Mouse (Mus musculus) layer of hippocampus, postnatal 10 days (tissue): ENCODE measurements around the gene Crip2. TPM values are rescaled to one million over a fixed set of nuclear protein-coding genes. Genes with fewer than 3 reads are reported as not detected.

Experiments used
- DNase-seq, 2 experiments: peaks; one replicate each; pipeline ENCODE4 v3.0.0; 2021; ENCODE audit warnings: low spot score in 2 of 2
- total RNA-seq, 2 experiments: library from RNA; stranded (reverse); gene quantifications; 2 replicates each; pipeline ENCODE4 v1.2.3; 2021

Crip2 gene
- total RNA-seq, 2 experiments from 2014 or later: 179 to 183 TPM

DNA sequence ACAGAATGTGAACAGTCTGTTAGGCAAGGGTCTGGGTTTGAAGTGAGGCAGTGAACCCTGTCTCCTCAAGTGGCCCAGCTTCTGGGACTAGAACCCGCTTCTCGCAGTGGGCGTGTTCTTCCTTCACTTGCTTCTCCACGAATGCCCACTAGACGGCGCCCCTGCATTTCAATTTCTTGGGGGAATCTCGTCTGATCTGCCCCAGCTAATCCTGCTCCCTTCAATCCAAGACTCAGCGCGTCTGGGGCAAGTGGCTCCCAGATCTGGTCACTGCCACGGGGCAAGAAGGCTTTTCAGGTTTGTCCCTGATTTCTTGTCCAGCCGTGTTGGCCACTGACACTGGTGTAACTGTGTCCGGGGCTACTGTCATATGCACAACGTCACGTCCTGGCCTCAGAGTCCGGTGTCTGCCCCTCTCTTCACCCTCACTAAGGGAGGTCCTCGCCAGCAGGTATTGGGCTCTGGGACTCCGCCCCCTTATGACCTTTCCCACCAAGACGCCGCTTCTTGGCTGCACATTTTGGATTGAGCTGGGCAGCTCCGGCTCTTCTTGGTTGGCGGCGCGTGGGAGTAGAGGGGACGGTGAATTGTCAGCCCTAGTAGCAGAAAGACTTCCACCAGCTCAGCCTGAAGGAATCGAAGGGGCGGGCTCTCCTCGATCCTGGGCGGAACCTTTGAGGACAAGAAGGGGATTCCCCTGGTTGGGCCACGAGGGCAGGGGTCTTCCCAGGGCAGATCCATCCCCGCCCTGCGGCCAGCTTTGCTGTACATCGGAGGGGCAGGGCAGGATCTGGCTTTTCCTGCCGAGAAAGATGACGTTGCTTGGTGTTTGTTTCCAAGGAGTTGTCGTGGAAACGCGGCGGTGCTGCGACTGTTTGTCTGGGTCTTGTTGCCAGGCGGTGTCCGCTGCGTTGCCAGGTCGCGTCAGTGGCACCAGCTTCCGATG lies 6.3 kb downstream of the Crip2 start, which contains the start of gene Crip1:
TSS of gene Crip1 (plus strand) at position 205 of the 946 bp plus-strand sequence.
- DNase-seq: peak; percentile 94 to 96

DNA sequence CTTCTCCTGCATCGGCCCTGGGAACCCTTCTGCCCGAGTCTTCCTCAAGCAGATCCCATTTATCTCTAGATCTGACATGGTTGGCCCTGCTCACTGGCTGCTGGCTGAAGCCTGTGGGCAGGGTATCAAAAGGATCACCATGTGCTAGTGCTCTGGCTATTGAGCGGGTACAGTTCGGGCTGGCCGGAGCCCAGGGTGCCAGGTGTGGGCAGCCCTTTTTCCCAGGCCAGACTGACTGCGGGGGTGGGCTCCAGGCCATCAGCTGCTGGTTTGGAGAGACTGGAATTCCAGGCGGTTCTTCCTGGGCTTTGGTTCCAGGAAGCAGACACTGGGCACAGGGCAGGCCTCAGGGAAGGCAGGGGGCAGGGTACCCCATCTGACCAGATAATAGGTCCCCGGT lies 7.4 kb downstream of the Crip2 start:
- DNase-seq: peak in 1 of 2 experiments; percentile 54

DNA sequence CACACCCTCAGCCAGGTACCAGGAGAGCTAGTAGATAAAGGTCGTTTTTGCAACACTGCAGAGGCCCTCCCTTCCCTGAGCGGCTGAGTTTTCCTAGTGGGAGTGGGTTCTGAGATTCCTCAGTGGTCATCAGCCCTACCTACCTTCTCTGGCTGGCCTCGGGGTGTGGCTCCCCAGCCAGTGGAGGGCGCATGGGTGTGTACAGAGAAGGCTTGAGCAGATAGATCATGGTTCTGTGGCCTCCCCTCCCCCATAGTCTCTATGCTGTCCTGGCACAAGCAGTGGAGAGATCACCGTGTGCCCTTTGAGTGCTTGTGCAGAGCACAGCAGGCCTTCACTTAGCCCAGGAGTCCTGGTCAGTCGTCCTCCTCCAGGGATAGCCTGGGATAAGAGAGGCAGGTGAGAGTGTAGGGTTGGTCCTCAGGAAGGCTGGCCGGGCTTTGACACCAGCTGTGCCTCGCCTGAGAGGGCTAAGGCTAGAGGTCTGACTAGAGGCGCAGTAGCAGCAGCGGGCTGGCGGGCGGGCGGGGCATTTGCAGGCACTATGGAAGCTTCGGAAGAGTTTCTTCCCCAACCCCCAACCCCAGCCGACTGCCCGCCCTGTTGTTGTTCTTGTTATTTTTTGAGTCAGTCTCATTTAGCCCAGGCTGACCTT lies 8.5 kb downstream of the Crip2 start:
- no peak for DNase-seq

DNA sequence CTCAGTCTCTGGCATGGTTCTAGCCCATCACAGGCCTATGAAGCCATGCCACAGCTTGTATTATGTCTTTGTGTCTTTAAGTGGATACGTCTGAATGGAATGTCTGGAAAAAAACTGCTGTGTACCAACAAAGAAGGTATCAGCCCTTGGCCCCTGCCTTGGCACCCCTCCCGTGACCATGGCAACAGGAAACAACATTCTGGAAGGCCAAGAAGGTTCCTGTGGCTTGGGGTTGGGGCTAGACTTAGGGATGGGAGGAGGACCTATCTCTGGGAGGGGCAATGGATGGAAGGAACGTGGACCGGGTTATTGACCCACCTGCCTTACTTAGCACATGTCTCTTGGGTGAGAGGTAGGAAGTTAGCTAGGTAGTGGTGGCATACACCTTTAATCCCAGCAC lies 9.3 kb downstream of the Crip2 start:
- no peak for DNase-seq

DNA sequence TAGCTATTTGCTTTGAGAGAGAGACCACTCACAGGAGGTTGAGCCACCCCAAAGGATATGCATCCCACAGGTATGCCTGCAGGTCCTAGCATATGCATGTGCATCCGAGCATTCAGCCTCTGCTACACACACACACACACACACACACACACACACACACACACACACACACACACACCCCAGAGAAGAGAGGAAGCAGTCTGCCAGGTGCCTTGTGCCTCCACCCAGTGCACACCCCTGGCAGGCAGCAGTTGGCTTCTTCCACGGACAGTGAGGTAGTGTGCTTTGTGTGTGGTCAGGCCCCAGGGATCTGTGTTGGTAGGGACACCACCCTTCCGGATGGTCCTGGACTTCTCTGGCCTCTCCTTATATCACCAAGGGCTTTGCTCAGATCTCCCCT lies 9.9 kb downstream of the Crip2 start:
- no peak for DNase-seq

DNA sequence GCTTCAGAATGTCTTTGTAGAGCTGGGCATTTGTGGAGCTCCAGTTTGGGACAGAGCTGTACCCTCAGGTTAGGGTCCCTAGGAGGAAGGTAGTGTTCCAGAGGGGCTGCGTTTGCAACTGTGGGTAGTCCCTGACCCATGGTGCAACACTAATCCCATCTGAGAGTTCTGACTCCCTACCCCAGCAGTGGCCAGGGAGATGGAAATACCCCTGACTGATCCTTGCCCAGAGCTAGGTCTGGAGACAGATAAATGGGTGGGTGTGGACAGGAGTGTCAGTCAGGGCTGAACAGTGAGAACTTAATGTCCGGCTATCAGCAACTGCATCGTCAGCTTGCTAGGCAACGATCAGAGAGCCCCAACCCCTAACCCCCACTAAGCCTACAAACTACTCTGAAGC lies 10.6 kb downstream of the Crip2 start:
- DNase-seq: no peak

DNA sequence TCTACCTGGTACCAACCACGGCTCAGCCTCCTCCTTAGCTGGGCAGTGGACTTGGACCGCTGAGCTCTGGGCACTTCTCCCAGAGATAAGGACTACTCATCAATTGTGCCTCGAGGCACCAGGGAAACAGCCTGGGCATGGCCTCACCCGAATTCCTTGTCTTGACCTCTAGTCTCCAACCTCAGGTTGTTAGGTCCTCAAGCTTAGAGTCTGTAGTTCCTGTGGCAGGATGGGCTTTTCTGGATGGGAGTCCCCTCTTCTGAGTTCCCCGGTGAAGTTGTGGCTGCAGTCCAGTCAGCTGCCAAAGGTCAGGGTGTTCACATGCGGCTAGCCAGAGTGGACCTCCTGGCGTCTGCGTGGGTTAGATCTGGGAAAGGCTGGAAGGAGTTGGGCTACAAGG lies 11.0 kb downstream of the Crip2 start:
- no peak for DNase-seq

DNA sequence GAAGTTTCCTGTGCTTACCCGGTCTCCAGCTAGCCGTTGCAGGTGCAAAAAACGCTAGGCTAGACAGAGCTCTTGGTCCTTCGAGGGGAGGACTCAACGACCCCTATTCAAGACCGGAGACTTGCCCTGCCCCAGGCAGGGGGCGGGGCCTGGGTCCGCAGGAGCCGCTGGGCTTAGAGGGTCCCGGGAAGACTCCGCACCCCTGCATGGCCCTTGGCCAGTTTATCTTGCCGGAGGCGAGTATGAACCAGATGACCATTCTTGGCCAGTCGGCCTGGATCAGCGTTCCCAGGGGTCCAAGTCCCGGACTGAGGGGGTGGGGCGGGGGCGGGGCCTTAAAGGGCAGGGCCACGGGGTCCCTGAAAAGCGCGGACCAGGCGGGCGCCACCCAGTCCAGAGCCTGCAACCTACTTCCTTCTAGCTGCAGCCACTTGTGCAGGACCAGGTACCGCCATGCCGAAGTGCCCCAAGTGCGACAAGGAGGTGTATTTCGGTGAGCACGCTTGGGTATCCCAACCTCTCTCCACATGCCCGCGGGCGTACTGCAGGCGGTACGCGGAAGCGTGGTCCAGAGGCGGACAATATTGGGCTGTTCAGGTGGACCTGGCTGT lies 11.7 kb downstream of the Crip2 start:
- no peak for DNase-seq

DNA sequence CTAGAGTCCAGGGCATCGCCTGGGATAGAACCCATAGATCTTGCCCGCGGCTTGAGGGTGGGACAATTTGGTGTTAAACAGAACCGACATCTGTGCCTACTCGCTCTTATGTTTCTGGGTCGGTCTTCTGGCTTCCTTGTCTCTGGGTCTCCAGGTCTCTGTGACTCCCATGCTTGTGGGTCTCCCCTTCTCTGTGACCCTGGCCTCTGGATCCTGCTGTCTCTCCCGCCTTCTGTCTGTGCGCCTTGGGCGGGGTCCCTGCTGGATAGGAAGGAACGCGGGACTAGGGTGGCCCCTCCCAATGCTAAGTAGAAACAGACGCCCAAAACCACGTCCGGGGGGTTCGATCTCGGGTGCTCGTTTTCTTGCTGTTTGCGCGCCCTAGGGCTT lies 12.2 kb downstream of the Crip2 start:
- no peak for DNase-seq

DNA sequence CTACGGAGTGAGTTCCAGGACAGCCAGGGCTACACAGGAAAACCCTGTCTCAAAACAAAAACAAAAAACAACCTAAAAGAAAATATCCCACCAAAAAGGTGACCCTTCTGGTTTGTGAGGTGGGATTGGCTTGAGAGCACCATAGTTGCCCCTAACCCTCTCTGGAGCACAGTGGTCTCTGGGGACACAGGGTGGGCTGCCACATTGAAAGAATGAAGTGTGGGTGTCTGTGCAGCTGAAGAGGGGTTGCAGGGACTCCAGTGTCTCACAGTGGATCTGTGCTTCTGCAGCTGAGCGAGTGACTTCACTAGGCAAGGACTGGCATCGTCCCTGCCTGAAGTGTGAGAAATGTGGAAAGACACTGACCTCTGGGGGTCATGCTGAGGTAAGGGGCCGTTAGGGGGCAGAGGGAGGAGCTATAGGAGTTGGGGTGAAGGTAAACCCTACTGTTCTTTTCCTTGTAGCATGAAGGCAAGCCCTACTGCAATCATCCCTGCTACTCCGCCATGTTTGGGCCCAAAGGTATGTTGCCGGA lies 13.0 kb downstream of the Crip2 start:
- DNase-seq: no peak

DNA sequence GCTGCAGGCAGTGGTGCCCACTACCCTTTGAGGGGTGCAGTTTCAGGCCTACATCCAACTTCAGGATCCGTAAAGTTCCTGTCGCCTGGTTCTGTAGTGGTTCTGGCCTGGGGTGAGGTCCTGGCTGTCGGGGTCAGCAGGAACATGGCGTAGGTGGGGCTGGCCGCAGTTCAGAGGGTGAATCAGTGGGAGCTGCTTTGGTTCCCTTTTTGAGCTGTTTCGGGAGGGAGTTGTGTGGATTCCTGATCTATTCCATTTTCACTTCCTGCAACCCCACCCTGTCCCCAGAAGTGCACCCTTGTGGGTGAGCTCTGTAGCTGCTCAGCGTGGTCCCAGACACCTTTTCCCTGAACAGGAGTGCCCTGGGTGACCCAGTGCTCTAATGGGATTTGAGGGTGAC lies 13.9 kb downstream of the Crip2 start:
- DNase-seq: no peak

DNA sequence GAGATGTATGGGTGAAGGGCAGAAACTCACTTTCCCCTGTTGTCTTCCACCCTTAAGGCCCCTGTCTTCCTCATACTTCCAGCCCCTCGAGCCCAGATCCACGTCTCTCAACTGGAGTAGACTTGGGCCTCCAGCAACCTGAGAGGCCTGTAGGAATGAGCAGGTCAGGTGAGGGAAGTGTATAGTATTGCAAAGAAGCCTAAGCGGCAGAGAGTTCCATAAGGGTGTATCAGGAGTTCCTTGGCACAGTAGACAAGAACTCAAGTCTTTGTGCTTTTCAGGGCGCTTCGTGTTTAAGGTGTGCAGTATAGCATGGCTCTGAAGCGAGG lies 14.7 kb downstream of the Crip2 start:
- DNase-seq: no peak

DNA sequence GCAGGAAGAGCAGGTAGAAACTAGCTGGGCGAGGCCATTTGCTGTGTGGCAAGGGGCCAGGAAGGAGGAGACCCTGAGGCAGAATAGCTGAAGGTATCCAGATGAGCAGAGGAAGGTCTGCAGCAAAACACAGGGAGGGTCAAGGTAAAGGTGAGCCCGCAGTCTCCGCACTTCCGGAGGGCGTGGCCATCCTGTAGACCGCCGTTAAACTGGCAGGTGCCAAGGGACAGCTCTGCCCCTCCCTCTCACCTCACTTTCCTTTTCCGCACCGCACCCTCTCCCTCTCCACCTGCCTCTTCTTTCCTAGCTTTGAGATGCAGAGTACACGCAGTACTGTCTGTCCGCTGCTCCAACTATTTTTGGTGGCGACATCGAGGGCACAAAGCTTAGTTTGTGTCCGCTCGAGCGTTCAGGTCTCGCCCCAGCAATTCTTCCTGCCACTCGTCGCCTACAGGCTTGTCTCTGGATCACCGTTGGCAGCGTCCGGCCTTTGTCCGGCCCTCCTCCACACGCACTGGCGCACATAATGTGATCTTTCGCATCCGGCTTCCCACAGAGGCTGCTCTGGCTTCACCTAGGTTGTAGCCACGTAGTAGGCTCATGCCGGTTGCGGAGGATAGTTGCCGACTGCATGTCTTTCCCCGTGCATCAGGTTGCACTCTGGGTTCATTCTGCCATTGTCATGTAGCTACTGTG lies 15.2 kb downstream of the Crip2 start:
- DNase-seq: peak in 1 of 2 experiments; percentile 58

DNA sequence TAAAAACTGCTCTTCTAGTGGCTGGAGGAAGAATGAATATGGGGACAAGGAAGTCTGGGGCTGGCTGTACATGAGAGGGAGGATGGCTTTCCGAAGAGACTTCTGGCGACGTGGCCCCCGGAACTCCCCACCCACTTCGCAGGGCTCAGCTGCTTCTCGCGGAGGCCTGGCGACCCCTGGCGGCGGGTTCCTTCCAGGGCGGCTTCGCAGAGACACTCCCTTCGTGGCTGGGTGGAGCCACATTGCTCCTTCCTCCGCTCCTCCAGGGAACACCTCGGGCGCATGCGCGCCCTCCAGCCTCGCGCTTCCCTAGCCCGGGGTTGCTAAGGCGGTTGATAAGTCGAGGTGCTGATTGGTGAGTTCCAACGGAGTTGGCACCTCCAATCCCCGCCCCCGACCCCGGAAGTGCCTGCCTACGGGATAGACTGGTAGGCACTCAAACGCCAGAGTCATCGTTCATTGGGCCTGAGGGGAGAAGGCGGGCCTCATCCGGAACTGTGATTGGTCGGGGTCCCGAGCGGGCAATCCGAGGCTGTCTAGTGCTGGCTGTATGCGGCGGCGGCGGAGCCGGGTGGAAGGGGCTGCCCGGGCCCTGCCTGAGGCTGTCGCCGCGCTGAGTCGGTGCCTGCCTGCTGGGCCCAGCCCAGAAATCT lies 16.0 kb downstream of the Crip2 start, which contains the start of gene Tedc1:
TSS of gene Tedc1 (plus strand) at position 535 of the 653 bp plus-strand sequence.
- peak; percentile 99 to 100 for DNase-seq

DNA sequence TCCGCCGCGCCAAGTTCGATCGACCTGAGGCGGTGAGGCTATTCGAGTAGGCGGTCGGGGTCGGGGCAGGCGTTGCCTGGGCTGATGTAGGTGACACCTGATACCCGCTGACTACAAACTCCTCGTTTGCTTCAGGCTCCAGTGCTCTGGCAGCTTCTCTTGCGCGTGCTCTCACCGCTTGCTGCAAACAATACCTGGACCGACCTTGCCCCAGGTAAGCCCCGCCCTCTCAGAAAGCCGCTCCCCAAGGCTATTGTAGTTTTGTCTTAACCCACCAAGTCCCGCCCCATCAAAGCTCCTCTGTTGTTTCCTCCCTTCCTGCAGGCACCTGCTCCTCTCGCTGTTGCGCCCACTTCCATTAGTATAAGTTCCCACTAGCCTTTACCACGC lies 16.5 kb downstream of the Crip2 start:
- DNase-seq: no peak

DNA sequence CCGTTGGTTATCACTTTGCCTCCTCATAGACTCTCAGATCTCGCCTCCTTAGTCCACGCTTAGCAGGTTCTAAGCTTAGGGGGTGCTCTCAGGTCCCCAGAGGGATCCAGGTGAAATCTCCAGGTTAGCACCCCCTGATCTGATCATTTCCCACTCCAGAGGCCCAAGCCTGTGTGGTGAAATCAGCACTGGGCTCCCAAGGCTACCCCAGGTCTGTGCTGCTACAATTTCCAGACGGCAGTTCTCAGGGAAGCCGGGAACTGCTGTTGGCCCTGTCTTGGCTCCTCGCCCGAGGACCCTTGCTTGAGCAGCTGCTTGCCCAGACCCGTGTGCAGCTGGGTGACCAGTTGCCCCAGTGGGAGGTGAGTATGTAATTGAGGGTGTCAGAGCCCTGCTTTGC lies 17.0 kb downstream of the Crip2 start:
- DNase-seq: peak in 1 of 2 experiments; percentile 32

DNA sequence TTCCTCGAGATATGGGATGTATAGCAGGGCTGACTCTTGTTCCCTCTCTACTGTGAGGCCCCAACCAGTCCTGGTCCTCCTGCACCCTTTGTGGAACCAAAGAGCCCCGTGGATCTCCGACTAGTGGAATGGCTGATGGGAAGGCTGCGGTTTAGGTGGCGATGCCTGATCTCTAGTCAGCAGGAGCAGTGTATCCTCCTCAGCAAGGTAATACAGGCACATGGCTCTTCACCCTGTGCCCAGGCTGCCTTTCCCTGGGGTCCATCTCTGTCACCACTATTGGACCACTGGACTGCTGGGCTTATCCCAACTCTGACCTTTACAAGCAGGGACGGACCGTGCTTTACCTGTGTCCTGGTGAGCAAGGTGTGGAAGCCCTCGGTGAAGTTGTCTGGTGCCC lies 17.5 kb downstream of the Crip2 start:
- peak in 1 of 2 experiments; percentile 9 for DNase-seq

DNA sequence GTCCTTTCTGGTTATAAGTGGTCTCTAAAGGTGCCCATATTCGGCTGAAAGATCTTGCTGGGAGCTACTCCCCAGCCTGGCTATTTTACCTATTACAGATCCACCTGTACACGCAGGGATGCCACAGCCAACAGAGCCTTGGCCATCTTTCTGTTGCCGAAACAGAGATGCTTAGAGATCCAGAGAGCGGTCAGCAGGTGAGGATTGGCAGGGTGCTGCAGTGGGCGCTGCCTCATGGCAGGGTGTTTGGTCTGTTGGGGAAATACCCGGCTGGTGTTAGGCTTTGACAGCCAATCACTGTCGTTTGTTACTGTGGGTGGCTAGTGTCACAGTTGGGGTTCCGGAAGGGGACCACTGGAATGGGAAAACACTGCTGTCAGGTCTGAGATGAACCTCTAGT lies 17.9 kb downstream of the Crip2 start:
- peak in 1 of 2 experiments; percentile 13 for DNase-seq

DNA sequence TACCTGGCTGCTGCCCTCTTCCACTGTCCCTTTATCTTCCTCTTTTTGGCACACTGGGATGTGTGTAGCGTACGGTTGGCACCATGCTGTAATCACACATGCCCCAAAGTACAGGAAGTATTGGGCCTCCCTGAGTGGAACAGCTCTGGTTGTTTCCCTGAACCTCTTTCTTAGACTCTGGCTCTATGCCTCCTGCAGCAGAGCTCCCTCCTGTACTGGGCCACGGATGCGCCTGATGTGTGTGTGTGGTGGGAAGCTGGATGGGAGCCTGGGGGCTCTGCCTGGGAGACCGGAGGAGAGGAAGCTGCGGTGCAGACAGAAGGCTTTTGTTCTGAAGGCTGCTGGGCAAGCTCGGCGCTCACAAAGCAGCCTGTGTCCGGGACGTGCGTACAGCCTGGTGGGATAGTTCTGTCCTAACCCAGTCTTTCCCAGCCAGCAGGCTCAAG lies 23.5 kb downstream of the Crip2 start:
- DNase-seq: peak; percentile 66 to 72

DNA sequence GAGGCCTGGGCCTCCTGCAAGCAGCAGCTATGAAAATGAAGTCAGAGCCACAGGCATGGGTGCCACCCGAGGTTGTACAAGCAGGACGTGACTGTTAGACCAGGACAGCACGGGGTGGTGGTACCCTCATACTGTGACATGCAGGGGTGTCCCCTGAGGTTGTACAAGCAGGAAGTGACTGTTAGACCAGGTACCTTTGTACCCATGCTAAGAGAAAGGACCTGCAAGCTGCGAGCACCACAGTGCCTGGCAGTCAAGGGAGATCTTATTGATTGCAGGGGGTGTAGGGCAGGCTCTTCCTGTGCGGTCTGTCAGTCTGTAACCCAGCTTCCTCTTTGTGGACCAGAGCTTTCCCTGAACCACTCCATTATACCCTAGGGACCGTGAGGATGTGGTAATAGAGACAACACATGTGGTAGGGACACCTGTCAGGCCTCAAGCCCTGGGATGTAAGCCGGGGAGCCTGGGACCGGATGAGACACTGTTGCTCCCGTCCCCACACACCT lies 28.0 kb downstream of the Crip2 start:
- peak in 1 of 2 experiments; percentile 9 for DNase-seq
